Mouse (Mus musculus) embryonic facial prominence, embryonic 11.5 days (tissue): ENCODE measurements around the gene Thap4. TPM values are rescaled to one million over a fixed set of nuclear protein-coding genes. Genes with fewer than 3 reads are reported as not detected.
"Not testable (repeated sequence)": the region's sequence is repeated elsewhere in the genome, so short reads cannot be mapped to it uniquely, and the experiment has no call there.

Source experiments
- ATAC-seq: fragments of 200-750 bp; cut with Nextera tagmentation; replicated peaks from 2 replicates; pipeline ENCODE4 v1.8.0; 2017; ENCODE audit warnings: low read depth; ENCODE audit not compliant: insufficient number of reproducible peaks, low FRiP score, low TSS enrichment
- DNase-seq: peaks from one replicate; pipeline ENCODE4 v3.0.0-alpha.2; 2015; ENCODE audit warnings: low spot score
- H3K27ac ChIP-seq: fragments of 300-500 bp; sonication (generic); replicated peaks from 2 replicates; pipeline ENCODE4 v1.5.1; 2014; ENCODE audit warnings: mild to moderate bottlenecking, low read depth, low read length, control low read depth
- H3K27me3 ChIP-seq: fragments of 300-500 bp; sonication (generic); 2 replicates; pipeline ENCODE4 v1.6.1; 2014; ENCODE audit warnings: mild to moderate bottlenecking, low read length, moderate library complexity, mixed read lengths; ENCODE audit not compliant: control insufficient read depth, insufficient read depth
- H3K36me3 ChIP-seq: fragments of 300-500 bp; sonication (generic); replicated peaks from 2 replicates; pipeline ENCODE4 v1.6.1; 2014; ENCODE audit warnings: low read depth, mild to moderate bottlenecking, low read length, moderate library complexity, mixed read lengths; ENCODE audit not compliant: control insufficient read depth, insufficient read depth
- H3K4me1 ChIP-seq: fragments of 300-500 bp; sonication (generic); 2 replicates; pipeline ENCODE4 v1.6.1; 2014; ENCODE audit warnings: low read length, mixed read lengths; ENCODE audit not compliant: control insufficient read depth, insufficient read depth
- H3K4me2 ChIP-seq: fragments of 300-500 bp; sonication (generic); 2 replicates; pipeline ENCODE4 v1.6.1; 2014; ENCODE audit warnings: low read depth, mild to moderate bottlenecking, control low read depth, low read length, moderate library complexity
- H3K4me3 ChIP-seq: fragments of 300-500 bp; sonication (generic); 2 replicates; pipeline ENCODE4 v1.5.1; 2014; ENCODE audit warnings: low read depth, low read length, control low read depth
- H3K9ac ChIP-seq: fragments of 300-500 bp; sonication (generic); replicated peaks from 2 replicates; pipeline ENCODE4 v1.6.1; 2014; ENCODE audit warnings: mild to moderate bottlenecking, control low read depth, low read length
- H3K9me3 ChIP-seq: fragments of 300-500 bp; sonication (generic); replicated peaks from 2 replicates; pipeline ENCODE4 v1.6.1; 2016; ENCODE audit warnings: mild to moderate bottlenecking, low read length, inconsistent platforms, mixed read lengths; ENCODE audit not compliant: control insufficient read depth
- WGBS: fragments of 180-500 bp; shearing (Covaris S2); extraction: QIAGEN DNeasy Blood & Tissue Kit; methylation state at CpG from one replicate; pipeline ENCODE4 v1.1.7; 2014; 5-methylcytosine and 5-hydroxymethylcytosine counted together
- polyA plus RNA-seq: library from polyadenylated mRNA; unstranded; fragments of >200 nt; fragmentation: Nextera tagmentation; extraction: Ambion mirVana; gene quantifications from 2 replicates; pipeline ENCODE4 v1.2.1, GENCODE M21; 2014

The Thap4 gene
- polyA plus RNA-seq, 1 experiment from 2014 or later: 45.3 TPM

DNA sequence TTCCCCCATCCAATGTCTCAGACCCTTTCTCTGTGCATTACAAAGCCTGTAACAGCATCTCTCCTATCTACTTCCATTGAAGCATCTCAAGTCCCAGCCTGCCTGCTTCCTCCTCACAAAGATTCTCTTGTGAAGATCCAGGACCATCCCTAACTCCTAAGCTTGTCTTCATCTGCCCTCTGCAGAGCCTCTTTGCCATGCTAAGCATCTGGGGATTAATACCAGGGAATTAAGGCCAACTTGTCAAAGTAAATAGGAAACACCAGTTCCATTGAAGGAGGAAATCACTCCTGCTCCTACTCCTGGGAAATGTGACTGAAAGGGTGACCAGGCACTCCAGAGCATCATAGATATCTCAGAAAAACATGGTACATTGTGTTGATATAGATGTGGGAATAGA, 84.7 kb downstream of the Thap4 start:
- Histone ChIP-seq H3K4me2 (no peak overlapping the region), H3K4me3 (no peak overlapping the region), H3K9ac (no peak overlapping the region), H3K36me3 (no peaks in the 10 kb centered on the region), H3K4me1 (no peaks in the 10 kb centered on the region; the same call in 1 of the 2 replicates), H3K27me3 (no peaks in the 10 kb centered on the region), H3K27ac (no peak overlapping the region), H3K9me3 (no peaks in the 10 kb centered on the region)
- no peak for DNase-seq
- ATAC-seq: no peak

- 15% methylated on average over 17 of the region's 17 CpGs for WGBS
- H3K27ac ChIP-seq: 0 out of 2 replicates have a peak overlapping the region, but pooled peaks have one; percentile 48
- DNase-seq (peak; percentile 79), ATAC-seq (peak; percentile 75)
- no peaks in the 10 kb centered on the region for H3K27me3 ChIP-seq
- H3K4me2 ChIP-seq: peak overlapping the region; percentile 29
- no peaks in the 10 kb centered on the region for H3K36me3 ChIP-seq
- H3K9ac ChIP-seq: peak overlapping the region; percentile 58
- no peaks in the 10 kb centered on the region; the same call in 1 of the 2 replicates for H3K4me1 ChIP-seq
- H3K9me3 ChIP-seq: no peaks in the 10 kb centered on the region
- peak overlapping the region; percentile 25 for H3K4me3 ChIP-seq
Observed at GRCm38 (mm10) chr1:93668791-93669548, 85.7 kb downstream of the Thap4 start.

- ATAC-seq: no peak
Observed at GRCm38 (mm10) chr1:93667760-93668400, 86.8 kb downstream of the Thap4 start.

DNA sequence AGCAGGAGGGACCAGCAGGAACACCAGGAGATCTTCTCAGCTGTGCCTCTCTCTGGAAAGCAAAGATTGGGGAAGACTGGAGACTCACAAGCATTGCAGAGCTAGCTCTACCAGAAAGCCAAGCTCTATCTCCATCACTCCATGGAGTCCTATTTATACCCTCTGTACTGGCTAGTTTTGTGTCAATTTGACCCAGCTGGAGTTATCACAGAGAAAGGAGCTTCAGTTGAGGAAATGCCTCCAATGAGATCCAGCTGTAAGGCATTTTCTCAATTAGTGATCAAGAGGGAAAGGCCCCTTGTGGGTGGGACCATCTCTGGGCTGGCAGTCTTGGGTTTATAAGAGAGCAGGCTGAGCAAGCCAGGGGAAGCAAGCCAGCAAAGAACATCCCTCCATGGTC, 96.1 kb downstream of the Thap4 start, which contains the start of gene Stk25:
Gene Stk25 (minus strand): TSS at position 101 of the 400 bp plus-strand sequence.
- H3K9me3 ChIP-seq, H3K36me3 ChIP-seq, H3K27me3 ChIP-seq, H3K9ac ChIP-seq, H3K4me3 ChIP-seq, H3K4me2 ChIP-seq, ATAC-seq, H3K4me1 ChIP-seq, DNase-seq: not testable (repeated sequence)
- H3K27ac ChIP-seq: 0 out of 2 replicates have a peak within 1 kb of the TSS, but pooled peaks have one; percentile 56

More at GRCm38 (mm10) chr1:93667760-93668400, 86.8 kb downstream of the Thap4 start:
- Histone ChIP-seq H3K36me3 (no peaks in the 10 kb centered on the region), H3K9ac (no peak overlapping the region), H3K4me3 (no peak overlapping the region), H3K9me3 (no peaks in the 10 kb centered on the region), H3K4me1 (no peaks in the 10 kb centered on the region; the same call in 1 of the 2 replicates), H3K27me3 (no peaks in the 10 kb centered on the region), H3K27ac (no peak overlapping the region), H3K4me2 (no peak overlapping the region)
- peak; percentile 26 for DNase-seq
- WGBS: 24% methylated on average over 13 of the region's 13 CpGs

DNA sequence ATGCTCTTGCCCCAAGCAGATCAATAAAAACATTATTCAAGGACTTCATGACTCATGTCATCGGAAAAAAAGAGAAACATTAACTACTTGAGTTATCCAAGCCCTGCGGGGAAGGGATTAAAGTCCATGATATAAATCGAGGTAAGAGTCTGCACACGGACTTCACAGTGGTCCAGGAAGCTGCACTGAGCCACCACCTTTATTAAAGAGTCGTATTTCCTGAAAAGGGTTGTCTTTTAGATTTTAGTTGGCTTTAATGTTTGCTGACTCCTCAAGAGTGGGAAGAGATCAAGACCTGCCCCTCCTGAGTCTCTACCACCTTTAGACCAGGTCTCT, 97.7 kb downstream of the Thap4 start:
- Histone ChIP-seq H3K27me3 (no peaks in the 10 kb centered on the region), H3K4me3 (no peak overlapping the region), H3K4me1 (no peaks in the 10 kb centered on the region), H3K9ac (no peak overlapping the region), H3K9me3 (no peaks in the 10 kb centered on the region), H3K4me2 (no peak overlapping the region), H3K36me3 (no peaks in the 10 kb centered on the region), H3K27ac (no peak overlapping the region)
- 77% methylated on average over 5 of the region's 5 CpGs for WGBS
- no peak for DNase-seq
- ATAC-seq: no peak

DNA sequence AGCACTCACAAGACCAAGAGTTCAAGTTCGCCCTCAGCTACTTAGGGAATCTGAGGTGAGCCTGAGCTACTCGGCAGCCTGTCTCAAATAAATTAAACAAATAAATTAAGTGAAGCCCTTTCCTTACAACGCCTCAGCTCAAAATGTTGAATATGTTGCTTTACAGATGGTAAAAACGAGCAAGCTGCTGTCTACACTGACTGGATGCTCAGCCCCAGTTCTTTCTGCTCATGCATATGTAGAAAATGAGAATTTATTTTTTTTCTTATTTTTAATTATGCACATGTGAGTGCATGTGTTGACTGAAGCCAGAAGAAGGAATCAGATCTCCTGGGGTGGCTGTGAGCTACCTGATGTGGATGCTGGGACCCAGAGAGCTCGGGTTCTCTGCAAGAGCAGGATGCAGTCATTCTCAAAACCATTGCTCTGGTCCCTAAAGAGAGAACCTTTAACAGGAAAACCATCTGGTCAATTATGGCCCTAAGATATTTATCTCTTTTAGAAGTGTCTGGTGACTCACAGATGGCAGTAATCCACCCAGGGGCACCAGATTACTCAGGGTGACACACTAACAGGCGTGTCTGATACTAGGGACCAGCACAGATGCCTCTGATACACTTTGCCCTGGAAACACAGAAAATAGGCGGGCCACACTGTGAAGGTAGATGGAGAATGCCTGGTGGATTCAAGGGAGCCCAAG, 98.2 kb downstream of the Thap4 start:
- DNase-seq (no peak), ATAC-seq (no peak)
- Histone ChIP-seq H3K27me3 (no peaks in the 10 kb centered on the region), H3K4me3 (no peak overlapping the region), H3K9ac (no peak overlapping the region), H3K27ac (no peak overlapping the region), H3K4me2 (no peak overlapping the region), H3K36me3 (no peaks in the 10 kb centered on the region), H3K9me3 (no peaks in the 10 kb centered on the region), H3K4me1 (no peaks in the 10 kb centered on the region)
- WGBS: 58% methylated on average over 7 of the region's 7 CpGs

- no peak overlapping the region for H3K9ac ChIP-seq
- 57% methylated on average over 2 of the region's 2 CpGs for WGBS
- no peak overlapping the region for H3K4me2 ChIP-seq
- no peaks in the 10 kb centered on the region for H3K9me3 ChIP-seq
- H3K27ac ChIP-seq: no peak overlapping the region
- no peaks in the 10 kb centered on the region for H3K36me3 ChIP-seq
- ATAC-seq: no peak
- no peak overlapping the region for H3K4me3 ChIP-seq
- no peaks in the 10 kb centered on the region for H3K4me1 ChIP-seq
- no peak for DNase-seq
- no peaks in the 10 kb centered on the region for H3K27me3 ChIP-seq
Observed at GRCm38 (mm10) chr1:93654798-93655197, 99.9 kb downstream of the Thap4 start.

- H3K27me3 ChIP-seq: no peaks in the 10 kb centered on the region
- ATAC-seq: no peak
Observed at GRCm38 (mm10) chr1:93654275-93654674, 100.4 kb downstream of the Thap4 start.

More at GRCm38 (mm10) chr1:93654275-93654674, 100.4 kb downstream of the Thap4 start:
- Histone ChIP-seq H3K4me2 (no peak overlapping the region), H3K4me3 (no peak overlapping the region), H3K9ac (no peak overlapping the region), H3K36me3 (no peaks in the 10 kb centered on the region), H3K9me3 (no peaks in the 10 kb centered on the region), H3K4me1 (no peaks in the 10 kb centered on the region), H3K27ac (no peak overlapping the region)
- 40% methylated on average over 2 of the region's 2 CpGs for WGBS
- no peak for DNase-seq
